ENCODE assay signal across 28 mouse cellular contexts in genomic region chr1:135854591-135855343, GRCm38 (mm10). TPM values are rescaled to one million over a fixed set of nuclear protein-coding genes. Genes with fewer than 3 reads are reported as not detected.
DNase-seq lines count a peak whose midpoint lies in the region; ATAC-seq and TF ChIP-seq lines count a peak whose summit lies in the region.
"Had no signal": no experiment of that assay in that cellular context is flagged by ENCODE, and none has a peak within 500 bp of the region (broad histone marks: within the 10 kb centered on the region; RNA-seq: fewer than 3 reads in every experiment).

No protein-coding gene starts in this region.

- H3K4me2 ChIP-seq in heart, embryonic 15.5 days = no peak overlapping the region
- H3K4me2 ChIP-seq in heart, embryonic 11.5 days = no peak overlapping the region
- H3K4me2 ChIP-seq in forebrain, embryonic 14.5 days (ENCODE audit: low read length) = no peak overlapping the region
- H3K4me2 ChIP-seq: forebrain, embryonic 13.5 days; hindbrain, embryonic 13.5 days; intestine, embryonic 15.5 days; kidney, embryonic 15.5 days had no signal

- H3K79me2 ChIP-seq in heart, adult 2 months (replicated peaks; ENCODE audit: control insufficient read depth, insufficient read depth, low read length) = no peaks in the 10 kb centered on the region

- no peaks in the 10 kb centered on the region for H3K9me3 ChIP-seq in heart, embryonic 15.5 days (replicated peaks)
- H3K9me3 ChIP-seq in heart, embryonic 11.5 days (replicated peaks; ENCODE audit: control insufficient read depth, low read length) = no peaks in the 10 kb centered on the region
- no peaks in the 10 kb centered on the region for H3K9me3 ChIP-seq in forebrain, embryonic 14.5 days (replicated peaks; ENCODE audit: control insufficient read depth, low read length)
- H3K9me3 ChIP-seq: forebrain, embryonic 10.5 days; forebrain, embryonic 13.5 days; hindbrain, embryonic 10.5 days; hindbrain, embryonic 13.5 days; intestine, embryonic 15.5 days; kidney, embryonic 15.5 days had no signal

- TF ChIP-seq POLR2A in heart, adult 2 months (IDR thresholded peaks at IDR 0.05; ENCODE audit: insufficient read depth, low read depth, low read length) = peak; percentile 70

- H3K4me1 ChIP-seq in heart, adult 2 months (ENCODE audit: control insufficient read depth, insufficient read depth, low read length) = peaks cover 2% of the 10 kb centered on the region; the same call in 1 of the 2 replicates
- peaks cover 47% of the 10 kb centered on the region for H3K4me1 ChIP-seq in heart, embryonic 15.5 days (replicated peaks)
- peaks cover 24% of the 10 kb centered on the region for H3K4me1 ChIP-seq in heart, embryonic 11.5 days (ENCODE audit: control insufficient read depth, insufficient read depth, low read length)
- peaks cover 8% of the 10 kb centered on the region for H3K4me1 ChIP-seq in forebrain, embryonic 14.5 days (ENCODE audit: control insufficient read depth, insufficient read depth, low read length)

- H3K36me3 ChIP-seq in heart, adult 2 months (ENCODE audit: control insufficient read depth, insufficient read depth, low read length) = no peaks in the 10 kb centered on the region
- peaks cover 30% of the 10 kb centered on the region for H3K36me3 ChIP-seq in heart, embryonic 15.5 days
- peaks cover 8% of the 10 kb centered on the region for H3K36me3 ChIP-seq in heart, embryonic 11.5 days (ENCODE audit: control insufficient read depth, insufficient read depth, low read length)
- H3K36me3 ChIP-seq in forebrain, embryonic 14.5 days (ENCODE audit: control insufficient read depth, insufficient read depth, low read length) = no peaks in the 10 kb centered on the region
- H3K36me3 ChIP-seq: forebrain, embryonic 10.5 days; hindbrain, embryonic 10.5 days; hindbrain, embryonic 13.5 days; intestine, embryonic 15.5 days; kidney, embryonic 15.5 days had no signal

- H3K9ac ChIP-seq in heart, adult 2 months (ENCODE audit: low read depth, low read length) = no peak overlapping the region
- H3K9ac ChIP-seq in heart, embryonic 15.5 days = no peak overlapping the region
- no peak overlapping the region for H3K9ac ChIP-seq in heart, embryonic 11.5 days (ENCODE audit: low read depth, low read length)
- H3K9ac ChIP-seq in forebrain, embryonic 14.5 days (ENCODE audit: low read length) = no peak overlapping the region
- H3K9ac ChIP-seq: forebrain, embryonic 13.5 days; forebrain, postnatal 0 days; hindbrain, embryonic 13.5 days; intestine, embryonic 15.5 days; kidney, embryonic 15.5 days had no signal

- 54% methylated on average over 6 of the region's 6 CpGs for WGBS in heart, adult 2 months
- 67% methylated on average over 6 of the region's 6 CpGs for WGBS in heart, embryonic 15.5 days
- WGBS in heart, embryonic 11.5 days (ENCODE audit: insufficient replicate concordance) = 68% methylated on average over 6 of the region's 6 CpGs
- 90% methylated on average over 6 of the region's 6 CpGs for WGBS in forebrain, embryonic 14.5 days

- no peak overlapping the region for H3K4me3 ChIP-seq in heart, adult 2 months
- no peak overlapping the region for H3K4me3 ChIP-seq in heart, embryonic 15.5 days
- no peak overlapping the region for H3K4me3 ChIP-seq in heart, embryonic 11.5 days (ENCODE audit: low read depth, low read length)
- no peak overlapping the region for H3K4me3 ChIP-seq in forebrain, embryonic 14.5 days (ENCODE audit: low read depth, low read length)
- H3K4me3 ChIP-seq: forebrain, embryonic 10.5 days; forebrain, embryonic 13.5 days; gastrocnemius, adult 2 months; hindbrain, embryonic 10.5 days; hindbrain, embryonic 13.5 days; intestine, embryonic 15.5 days; kidney, embryonic 15.5 days had no signal

- ATAC-seq in heart, embryonic 15.5 days (replicated peaks; ENCODE audit: insufficient number of reproducible peaks, insufficient read depth, low FRiP score, low read depth) = no peak
- no peak for ATAC-seq in heart, embryonic 11.5 days (replicated peaks; ENCODE audit: insufficient number of reproducible peaks, low FRiP score, low TSS enrichment)
- ATAC-seq in forebrain, embryonic 14.5 days = no peak
- ATAC-seq: CD4-positive, CD25-positive, alpha-beta regulatory T cell, adult 4 months; forebrain, embryonic 13.5 days; forebrain, postnatal 0 days; hindbrain, embryonic 16.5 days; intestine, embryonic 15.5 days had no signal

- no peak for TF ChIP-seq CTCF in heart, adult 2 months (IDR thresholded peaks at IDR 0.05)

- H3K27me3 ChIP-seq in heart, adult 2 months (ENCODE audit: control insufficient read depth, insufficient read depth, low read length) = no peaks in the 10 kb centered on the region
- no peaks in the 10 kb centered on the region for H3K27me3 ChIP-seq in heart, embryonic 15.5 days
- no peaks in the 10 kb centered on the region for H3K27me3 ChIP-seq in heart, embryonic 11.5 days (ENCODE audit: control insufficient read depth, insufficient read depth, low read length)
- H3K27me3 ChIP-seq in forebrain, embryonic 14.5 days (replicated peaks; ENCODE audit: control insufficient read depth, insufficient read depth, low read length) = no peaks in the 10 kb centered on the region
- H3K27me3 ChIP-seq: forebrain, embryonic 13.5 days; hindbrain, embryonic 13.5 days; intestine, embryonic 15.5 days; kidney, embryonic 15.5 days had no signal

- no peak overlapping the region for H3K27ac ChIP-seq in heart, adult 2 months
- H3K27ac ChIP-seq in heart, embryonic 15.5 days = peak overlapping the region; percentile 2; the same call in 1 of the 2 replicates
- H3K27ac ChIP-seq in heart, embryonic 11.5 days (ENCODE audit: low read depth, low read length) = no peak overlapping the region
- H3K27ac ChIP-seq in forebrain, embryonic 14.5 days (ENCODE audit: low read depth, low read length) = no peak overlapping the region
- H3K27ac ChIP-seq: forebrain, embryonic 10.5 days; forebrain, embryonic 13.5 days; gastrocnemius, adult 2 months; hindbrain, embryonic 10.5 days; hindbrain, embryonic 13.5 days; intestine, embryonic 15.5 days; kidney, embryonic 15.5 days had no signal

- peak; percentile 84 for TF ChIP-seq EP300 in heart, adult 2 months (IDR thresholded peaks at IDR 0.05; ENCODE audit: insufficient read depth, low read depth, low read length)

- intact Hi-C loops in heart, adult 2 months (cut with DNase I) = no loop called here
- intact Hi-C loops in heart, postnatal 10 days (cut with DNase I) = no loop called here

- no peak for DNase-seq in heart, adult 2 months
- no peak for DNase-seq in heart, adult 9 months (ENCODE audit: low spot score in 2 of 2)
- peak; percentile 25 to 34 for DNase-seq in heart, postnatal 10 days
- DNase-seq in lung, adult 18-20 months = no peak
- no peak for DNase-seq in forebrain, embryonic 14.5 days (ENCODE audit: low spot score)
- DNase-seq: adrenal gland, adult 8-10 months; adrenal gland, postnatal 25 days; cerebellum, adult 11-12 months; cerebellum, adult 8-10 months; cerebellum, postnatal 10 days; cerebellum, postnatal 36 days; embryo, embryonic 11 days; forebrain, postnatal 0 days; gastrocnemius, adult 2 months; gastrocnemius, postnatal 14 days; kidney, adult 11 months; kidney, adult 8-10 months had no signal

RNA-seq across cellular contexts. Expression of gene Tnnt2, which starts 18.6 kb away (rescaled TPM):
- total RNA-seq in heart, adult 2 months (2021) = 1,000 to 10,000 TPM; 8,290 to 9,301 TPM
- polyA plus RNA-seq in heart, adult 2 months (2012; rRNA removed) = 3,392 and 4,661 TPM in 2 replicates
- polyA plus RNA-seq in heart, embryonic 15.5 days (2015; fragmentation: Nextera tagmentation; extraction: Ambion mirVana) = 7,410 and 9,283 TPM in 2 replicates
- 3,916 and 3,947 TPM in 2 replicates for polyA plus RNA-seq in heart, embryonic 11.5 days (2014; fragmentation: Nextera tagmentation; extraction: Ambion mirVana)
- 1,000 to 10,000 TPM; 7,447 to 7,490 TPM for total RNA-seq in heart, postnatal 10 days (2021)
- 0.37 and 0.62 TPM in 2 replicates for polyA plus RNA-seq in forebrain, embryonic 14.5 days (2014; fragmentation: Nextera tagmentation; extraction: Ambion mirVana)
- total RNA-seq: MEL had no signal

RNA-seq across cellular contexts. Expression of gene Lad1, which starts 36.4 kb away (rescaled TPM):
- total RNA-seq in heart, adult 2 months (2021) = 1 to 10 TPM; 7.2 to 7.3 TPM
- polyA plus RNA-seq in heart, adult 2 months (2012; rRNA removed) = 13.2 and 16.2 TPM in 2 replicates
- polyA plus RNA-seq in heart, embryonic 15.5 days (2015; fragmentation: Nextera tagmentation; extraction: Ambion mirVana) = 3.2 and 5.8 TPM in 2 replicates
- polyA plus RNA-seq in heart, embryonic 11.5 days (2014; fragmentation: Nextera tagmentation; extraction: Ambion mirVana) = 2.3 and 3.1 TPM in 2 replicates
- 10 to 100 TPM in 1 of 2 experiments, 1 to 10 TPM in 1; 9.4 to 10.8 TPM for total RNA-seq in heart, postnatal 10 days (2021)
- 0.19 and 0.24 TPM in 2 replicates for polyA plus RNA-seq in forebrain, embryonic 14.5 days (2014; fragmentation: Nextera tagmentation; extraction: Ambion mirVana)
- total RNA-seq: adrenal gland, postnatal 25 days; gastrocnemius, adult 2 months; MEL had no signal

Comparison
In these comparisons a context has a peak if more than half of its experiments do, and no peak if none do; other contexts are left out.
1. DNase-seq: peak in heart, postnatal 10 days (2 of 2); none in heart, adult 2 months (0 of 2), heart, adult 9 months (0 of 2), lung, adult 18-20 months (0 of 2) and forebrain, embryonic 14.5 days (single experiment).
2. RNA of gene Tnnt2, which starts 18.6 kb away (polyA plus RNA-seq): 7,410 to 9,283 TPM in heart, embryonic 15.5 days, 3,916 to 3,947 TPM in heart, embryonic 11.5 days and 3,392 to 4,661 TPM in heart, adult 2 months; 0.37 to 0.62 TPM in forebrain, embryonic 14.5 days; every median in the first group is over 1,000 times any median in the second.